Mouse (Mus musculus) heart, adult 2 months (tissue): Measurements from ENCODE around the gene Mlph.

Source experiments
- CTCF ChIP-seq: fragments of 200-600 bp; IDR thresholded peaks from 2 replicates; pipeline ENCODE4 v1.8.1; 2022; ENCODE audit warnings: antibody characterized with exemption, mild to moderate bottlenecking, moderate library complexity
- POLR2A ChIP-seq: fragments of 200-500 bp; IDR thresholded peaks from 2 replicates; pipeline ENCODE4 v1.6.1; 2011; ENCODE audit warnings: mild to moderate bottlenecking, low read depth, low read length, control low read depth; ENCODE audit not compliant: insufficient read depth

DNA sequence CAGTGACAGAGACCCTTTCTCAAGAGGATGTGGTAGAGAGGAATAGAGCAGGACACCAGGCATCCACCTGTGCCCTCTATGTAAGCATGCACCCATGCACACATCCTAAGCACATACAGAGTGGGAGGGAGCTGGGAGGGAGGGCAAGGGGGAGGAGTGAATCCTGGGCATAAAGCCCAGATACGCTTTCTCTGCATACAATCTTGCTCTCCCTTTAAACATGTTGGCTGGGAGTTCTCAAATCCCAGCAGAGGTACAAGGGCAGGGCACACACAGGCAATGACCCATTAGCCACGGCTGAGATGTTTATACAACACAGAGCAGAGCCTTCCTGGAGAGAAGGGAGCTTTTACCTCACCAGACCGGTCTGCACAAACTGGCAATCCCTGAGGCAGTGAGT, 48.1 kb downstream of the Mlph start:
- TF ChIP-seq CTCF (no peak), POLR2A (no peak)
